Mouse (Mus musculus) G1E-ER4 (cell line): ENCODE results near the gene Zc3h12c. TPM values are rescaled to one million over a fixed set of nuclear protein-coding genes. Genes with fewer than 3 reads are reported as not detected.

Experiments used
- GATA1 ChIP-seq: IDR thresholded peaks from one replicate; pipeline ENCODE4 v1.8.0; 2012; ENCODE audit warnings: low read length, inconsistent platforms
- polyA plus RNA-seq: library from polyadenylated mRNA; stranded (reverse); fragments of >175 nt; gene quantifications from 2 replicates; pipeline ENCODE4 v1.2.3, GENCODE M21; 2012

Gene Zc3h12c
- polyA plus RNA-seq = 0.29 and 0.43 TPM in 2 replicates

GRCm38 (mm10) chr9:52167863-52168685 lies at the start of gene Zc3h12c:
Gene Zc3h12c (minus strand): TSS chr9:52168572.
- no peak for TF ChIP-seq GATA1

GRCm38 (mm10) chr9:52217636-52218035 lies 49.3 kb upstream of the Zc3h12c start:
- no peak for TF ChIP-seq GATA1

- TF ChIP-seq GATA1 = no peak
Observed at GRCm38 (mm10) chr9:52215291-52215690, 46.9 kb upstream of the Zc3h12c start.

- no peak for TF ChIP-seq GATA1
Observed at GRCm38 (mm10) chr9:52212416-52212815, 44.0 kb upstream of the Zc3h12c start.

GRCm38 (mm10) chr9:52208510-52209030 lies 40.2 kb upstream of the Zc3h12c start:
- TF ChIP-seq GATA1 = no peak

- TF ChIP-seq GATA1 = no peak
Observed at GRCm38 (mm10) chr9:52203189-52203588, 34.8 kb upstream of the Zc3h12c start.

GRCm38 (mm10) chr9:52200271-52200670 lies 31.9 kb upstream of the Zc3h12c start:
- TF ChIP-seq GATA1 = no peak

- TF ChIP-seq GATA1 = no peak
Observed at GRCm38 (mm10) chr9:52195853-52196252, 27.5 kb upstream of the Zc3h12c start.

- no peak for TF ChIP-seq GATA1
Observed at GRCm38 (mm10) chr9:52193851-52194250, 25.5 kb upstream of the Zc3h12c start.

GRCm38 (mm10) chr9:52190907-52191306 lies 22.5 kb upstream of the Zc3h12c start:
- no peak for TF ChIP-seq GATA1

GRCm38 (mm10) chr9:52188106-52188505 lies 19.7 kb upstream of the Zc3h12c start:
- no peak for TF ChIP-seq GATA1

GRCm38 (mm10) chr9:52186296-52186941 lies 18.0 kb upstream of the Zc3h12c start:
- TF ChIP-seq GATA1 = no peak

- no peak for TF ChIP-seq GATA1
Observed at GRCm38 (mm10) chr9:52181419-52181818, 13.0 kb upstream of the Zc3h12c start.

GRCm38 (mm10) chr9:52180851-52181250 lies 12.5 kb upstream of the Zc3h12c start:
- no peak for TF ChIP-seq GATA1

GRCm38 (mm10) chr9:52175257-52175859 lies 7.0 kb upstream of the Zc3h12c start:
- TF ChIP-seq GATA1 = no peak

- TF ChIP-seq GATA1 = no peak
Observed at GRCm38 (mm10) chr9:52174671-52175111, 6.3 kb upstream of the Zc3h12c start.
